Mouse (Mus musculus): ENCODE measurements around the gene Stim1.

- TF ChIP-seq CTCF (IDR thresholded peaks at IDR 0.05; ENCODE audit: borderline replicate concordance, insufficient read depth, low read depth, low read length) (peak; percentile 57; the same call in 1 of the 2 replicates), POLR2A (IDR thresholded peaks at IDR 0.05; ENCODE audit: borderline replicate concordance, insufficient read depth, low read length) (no peak)
These were observed 9.4 kb upstream of the Stim1 start for GRCm38 (mm10) chr7:102258189-102258588.
